8 mouse cellular contexts compared by ENCODE assay signal in the genomic region with DNA sequence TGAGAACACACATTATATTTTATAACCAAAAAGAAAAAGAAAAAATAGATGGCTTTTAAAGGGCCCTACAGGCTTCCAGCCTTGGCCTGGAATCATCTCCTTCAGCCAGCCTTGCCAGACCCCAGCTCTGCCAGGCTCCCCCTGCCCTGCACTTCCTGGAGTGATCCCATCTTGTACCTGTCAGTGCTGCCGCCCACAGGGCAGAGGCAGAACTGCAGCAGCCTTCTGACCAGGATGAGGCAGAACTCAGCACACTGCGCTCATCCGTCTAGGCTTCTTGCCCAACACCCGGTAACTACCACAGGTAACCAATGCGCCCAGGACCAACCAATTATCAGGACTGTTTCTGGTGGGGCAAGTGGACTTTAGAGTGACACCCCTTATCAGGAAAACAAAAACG. TPM values are rescaled to one million over a fixed set of nuclear protein-coding genes. Genes with fewer than 3 reads are reported as not detected.
DNase-seq lines count a peak whose midpoint lies in the region.

No protein-coding gene starts in this region.

- 32% methylated on average over 6 of the region's 6 CpGs for WGBS in heart, embryonic 10.5 days

- no peaks in the 10 kb centered on the region for H3K9me3 ChIP-seq in heart, embryonic 10.5 days

- no peaks in the 10 kb centered on the region for H3K4me1 ChIP-seq in heart, embryonic 10.5 days

- H3K27ac ChIP-seq in heart, embryonic 10.5 days = no peak overlapping the region

- peaks cover 44% of the 10 kb centered on the region for H3K27me3 ChIP-seq in heart, embryonic 10.5 days (ENCODE audit: insufficient read depth, poor library complexity, severe bottlenecking)

- no peaks in the 10 kb centered on the region for H3K36me3 ChIP-seq in heart, embryonic 10.5 days

- H3K4me3 ChIP-seq in heart, embryonic 10.5 days = no peak overlapping the region

- peak; percentile 92 for DNase-seq in heart, adult 11 months
- DNase-seq in heart, embryonic 10.5 days (ENCODE audit: low spot score) = no peak
- peak; percentile 28 for DNase-seq in 3T3-L1 (ENCODE audit: low read depth, low spot score)
- peak; percentile 4 for DNase-seq in adipocyte (ENCODE audit: low spot score)
- DNase-seq in embryo, embryonic 11 days = peak; percentile 73
- DNase-seq in induced T-regulatory cell, adult 2 months (ENCODE audit: low read depth) = peak; percentile 29
- peak; percentile 84 for DNase-seq in lung, postnatal 36 days
- peak; percentile 4 to 25 for DNase-seq in thymus, adult 18-20 months

RNA-seq across cellular contexts. Expression of a gene that starts 22.0 kb away (rescaled TPM):
- polyA plus RNA-seq in heart, embryonic 10.5 days (2016; fragmentation: Nextera tagmentation; extraction: Ambion mirVana) = 0.92 and 2.3 TPM in 2 replicates
